Mouse (Mus musculus): ENCODE results near the gene Lactb.

Lactb gene

DNA sequence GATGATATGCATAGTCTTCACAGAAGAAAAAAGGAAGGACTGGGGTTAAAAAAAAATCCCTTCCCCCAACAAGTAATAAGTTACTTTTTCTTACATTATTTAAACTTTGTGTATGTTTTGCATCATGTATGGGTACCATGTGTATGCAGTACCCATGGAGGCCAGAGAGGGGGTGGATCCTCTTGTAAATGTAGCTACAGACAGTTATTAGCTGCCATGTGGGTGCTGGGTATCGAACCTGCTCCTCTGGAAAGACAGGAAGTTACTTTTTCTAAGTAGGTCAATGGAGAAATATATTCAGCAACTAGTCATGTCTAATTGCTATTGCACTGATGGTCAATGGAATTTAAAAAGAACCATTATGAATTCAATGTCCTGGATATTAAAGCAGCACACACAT lies 3.2 kb upstream of the Lactb start:
- DNase-seq: no peak

DNA sequence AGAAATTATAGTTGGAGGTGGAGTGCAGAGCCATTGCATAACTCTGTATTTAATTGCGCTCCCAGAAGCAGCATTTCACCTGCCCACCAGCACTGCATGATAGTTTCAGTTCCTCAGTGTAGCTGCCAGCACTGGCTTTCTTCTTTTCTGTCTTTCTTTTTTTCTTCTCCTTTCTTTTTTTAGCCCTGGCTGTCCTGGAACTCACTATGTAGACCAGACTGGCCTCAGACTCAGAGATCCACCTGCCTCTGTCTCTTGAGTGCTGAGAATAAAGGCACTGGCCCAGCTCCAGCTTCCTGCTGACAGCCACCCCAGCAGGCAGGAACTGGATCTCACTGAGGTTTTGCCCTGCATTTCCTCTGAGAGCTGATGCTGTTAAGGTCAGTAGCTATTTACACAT lies 2.7 kb upstream of the Lactb start:
- no peak for DNase-seq

DNA sequence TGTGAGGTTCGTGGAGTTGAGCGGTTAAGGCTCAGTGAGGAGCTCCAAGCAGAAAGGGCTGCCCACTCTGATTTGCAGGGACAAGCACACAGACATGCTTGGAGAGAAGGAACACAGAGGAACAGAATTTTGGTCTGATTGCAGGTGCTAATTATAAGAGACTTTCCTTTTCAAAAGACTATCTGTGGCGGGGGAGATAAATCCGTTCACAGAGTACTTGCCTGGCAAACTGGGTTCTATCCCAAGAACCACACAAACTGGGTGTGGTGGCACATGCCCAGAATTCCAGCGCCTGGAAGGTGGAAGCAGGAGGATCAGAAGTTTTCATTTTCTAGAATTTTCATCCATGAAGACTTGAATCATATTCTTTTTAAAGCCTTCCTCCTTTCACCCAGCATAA lies 1.8 kb upstream of the Lactb start:
- no peak for DNase-seq

DNA sequence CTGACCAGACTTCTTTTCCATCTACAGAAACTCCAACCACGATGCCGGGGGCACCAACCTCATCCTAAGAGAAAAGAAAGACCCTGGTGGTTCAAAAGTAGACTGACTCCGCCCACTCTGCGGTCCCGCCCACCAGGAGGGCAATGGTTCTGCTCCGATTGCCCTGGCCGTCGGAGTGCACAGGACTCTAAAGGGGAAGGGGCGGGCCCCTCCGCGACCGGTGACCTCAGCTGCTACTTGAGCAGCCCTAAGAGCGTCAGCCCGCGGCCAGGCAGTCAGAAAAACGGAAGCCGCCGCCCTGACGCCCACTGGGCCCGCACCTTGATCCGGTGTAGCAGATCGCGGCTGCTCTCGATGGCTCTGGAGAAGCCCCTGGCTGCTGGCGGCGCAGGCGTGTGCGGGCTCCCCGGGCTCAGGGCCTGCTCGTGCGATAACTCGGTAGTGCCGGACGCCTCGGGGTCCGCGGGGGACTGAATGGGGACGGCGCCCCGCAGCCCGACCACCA lies 511 bp downstream of the Lactb start:
- peak; percentile 86 for DNase-seq

DNA sequence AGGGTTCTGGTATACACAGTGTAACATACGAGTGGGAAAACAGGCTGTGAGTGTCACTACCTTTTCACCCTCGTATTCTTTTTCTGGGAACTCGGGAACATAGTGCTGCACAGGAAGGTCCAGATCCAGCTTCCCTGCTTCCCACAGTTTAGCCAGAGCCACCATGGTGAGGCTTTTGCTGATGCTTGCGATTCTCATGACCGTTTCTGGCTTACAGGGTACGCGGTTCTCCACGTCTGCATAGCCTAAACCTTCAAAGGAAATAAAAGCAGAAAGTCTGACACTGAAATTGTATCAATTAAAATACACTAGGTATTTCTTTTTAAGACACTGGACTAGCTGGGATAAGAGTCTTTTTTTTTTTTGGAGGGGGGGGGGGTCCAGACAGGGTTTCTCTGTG lies 4.2 kb downstream of the Lactb start:
- no peak for DNase-seq

DNA sequence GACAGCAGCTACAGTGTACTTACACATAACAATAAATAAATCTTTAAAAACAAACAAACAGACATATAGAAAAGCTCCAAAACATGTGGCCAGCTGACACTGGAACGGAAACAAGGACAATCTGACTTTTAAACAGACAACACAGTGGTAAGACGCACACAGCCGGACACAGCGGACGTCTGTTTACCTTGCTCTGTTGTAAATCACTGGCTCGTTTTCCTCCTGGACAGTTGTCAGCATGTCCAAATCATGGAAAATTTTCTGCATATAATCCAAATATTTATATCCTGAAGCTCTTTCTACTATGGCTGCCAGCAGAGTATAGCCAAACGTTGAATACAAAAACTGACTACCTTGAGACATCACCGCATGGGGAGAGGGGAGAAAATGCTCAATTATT lies 7.8 kb downstream of the Lactb start:
- DNase-seq: no peak

DNA sequence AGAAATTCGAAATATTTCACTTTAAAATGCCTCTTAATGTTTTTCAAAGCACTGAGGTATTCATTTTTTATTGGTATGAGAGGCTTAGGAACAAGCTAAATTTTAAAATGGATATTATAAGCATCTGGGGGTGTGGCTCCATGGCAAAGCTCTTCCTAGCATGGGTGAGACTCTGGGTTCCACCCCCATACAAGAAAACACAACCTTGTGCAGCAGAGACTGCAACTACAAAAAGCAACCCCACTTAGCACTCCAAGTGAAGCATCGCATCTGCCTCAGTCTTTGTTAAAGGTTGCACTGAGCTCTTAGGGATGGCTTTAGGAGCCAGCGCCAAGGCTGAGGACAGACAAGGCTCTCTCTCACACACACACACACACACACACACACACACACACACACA lies 13.8 kb downstream of the Lactb start:
- no peak for DNase-seq

DNA sequence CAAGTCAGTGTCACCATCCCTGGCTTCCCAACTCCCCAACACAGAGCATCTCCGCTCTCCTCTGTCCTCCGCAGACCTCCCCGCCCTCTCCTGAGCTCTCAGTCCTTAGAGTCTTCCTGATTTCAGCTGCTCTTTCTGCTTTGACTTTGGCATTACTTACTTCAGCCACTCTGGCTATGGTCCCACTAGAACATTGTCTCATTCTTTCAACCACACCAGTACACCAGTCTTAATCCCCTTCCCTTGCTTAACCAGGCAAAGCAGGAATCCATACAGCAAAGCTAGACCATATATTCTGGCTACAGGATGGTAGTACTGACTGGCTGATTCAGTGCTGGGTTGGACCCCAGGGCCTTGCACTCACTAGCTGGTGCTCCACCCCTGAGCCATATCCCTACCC lies 17.8 kb downstream of the Lactb start:
- no peak for DNase-seq

DNA sequence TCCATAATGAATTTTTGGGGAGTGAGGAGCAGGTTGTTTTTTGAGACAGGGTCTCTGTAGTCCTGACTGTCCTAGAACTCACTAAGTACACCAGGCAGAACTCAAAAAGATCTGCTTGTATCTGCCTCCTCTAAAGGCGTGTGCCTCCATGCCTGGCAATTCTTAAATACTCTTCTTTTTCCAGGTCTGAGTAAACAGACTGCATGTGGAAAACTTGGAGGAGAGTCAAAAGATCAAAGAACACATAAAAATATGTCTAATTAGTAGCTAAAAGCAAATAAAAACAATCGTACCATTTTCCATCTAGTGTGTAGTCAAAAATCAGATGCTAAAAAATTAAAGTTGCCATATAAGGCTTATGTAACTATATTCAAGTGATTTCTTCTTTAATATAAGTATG lies 22.4 kb downstream of the Lactb start:
- DNase-seq: no peak

DNA sequence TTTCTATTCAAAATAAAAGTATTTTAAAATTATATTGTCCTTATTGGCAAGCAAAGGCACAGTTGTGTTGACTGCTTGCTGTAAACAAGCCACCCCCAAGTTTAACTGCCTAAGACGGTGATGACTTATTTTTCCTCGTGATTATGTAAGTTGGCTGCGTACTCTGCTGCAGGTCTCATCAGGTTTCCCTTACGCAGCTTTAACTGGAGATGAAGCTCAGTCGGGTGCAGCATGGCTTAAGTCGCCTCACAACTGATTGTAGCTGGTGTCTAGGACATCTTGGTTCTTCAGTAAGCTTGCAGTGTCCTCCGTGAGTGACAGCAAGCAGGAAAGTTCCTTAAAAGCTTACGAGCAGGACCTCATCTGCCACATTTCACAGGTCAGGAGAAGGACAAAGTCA lies 23.0 kb downstream of the Lactb start:
- no peak for DNase-seq

DNA sequence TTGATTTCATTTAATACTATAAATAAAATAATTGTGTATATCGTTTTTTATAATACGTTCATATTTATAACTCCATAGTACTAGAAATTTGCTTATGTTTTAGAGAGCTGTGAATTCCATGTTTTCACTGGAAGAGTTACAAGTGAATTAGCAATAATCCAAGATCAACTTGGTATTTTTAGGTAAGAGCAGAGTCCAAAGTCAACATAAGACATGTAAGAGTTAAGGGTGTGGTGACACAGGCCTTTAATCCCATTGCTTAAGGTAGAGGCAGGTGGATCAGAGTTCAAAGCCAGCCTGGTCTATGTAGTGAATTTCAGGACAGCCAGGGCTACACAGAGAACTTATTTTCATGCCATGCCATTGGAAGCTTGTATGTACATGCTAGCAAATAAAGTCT lies 26.7 kb downstream of the Lactb start:
- no peak for DNase-seq

DNA sequence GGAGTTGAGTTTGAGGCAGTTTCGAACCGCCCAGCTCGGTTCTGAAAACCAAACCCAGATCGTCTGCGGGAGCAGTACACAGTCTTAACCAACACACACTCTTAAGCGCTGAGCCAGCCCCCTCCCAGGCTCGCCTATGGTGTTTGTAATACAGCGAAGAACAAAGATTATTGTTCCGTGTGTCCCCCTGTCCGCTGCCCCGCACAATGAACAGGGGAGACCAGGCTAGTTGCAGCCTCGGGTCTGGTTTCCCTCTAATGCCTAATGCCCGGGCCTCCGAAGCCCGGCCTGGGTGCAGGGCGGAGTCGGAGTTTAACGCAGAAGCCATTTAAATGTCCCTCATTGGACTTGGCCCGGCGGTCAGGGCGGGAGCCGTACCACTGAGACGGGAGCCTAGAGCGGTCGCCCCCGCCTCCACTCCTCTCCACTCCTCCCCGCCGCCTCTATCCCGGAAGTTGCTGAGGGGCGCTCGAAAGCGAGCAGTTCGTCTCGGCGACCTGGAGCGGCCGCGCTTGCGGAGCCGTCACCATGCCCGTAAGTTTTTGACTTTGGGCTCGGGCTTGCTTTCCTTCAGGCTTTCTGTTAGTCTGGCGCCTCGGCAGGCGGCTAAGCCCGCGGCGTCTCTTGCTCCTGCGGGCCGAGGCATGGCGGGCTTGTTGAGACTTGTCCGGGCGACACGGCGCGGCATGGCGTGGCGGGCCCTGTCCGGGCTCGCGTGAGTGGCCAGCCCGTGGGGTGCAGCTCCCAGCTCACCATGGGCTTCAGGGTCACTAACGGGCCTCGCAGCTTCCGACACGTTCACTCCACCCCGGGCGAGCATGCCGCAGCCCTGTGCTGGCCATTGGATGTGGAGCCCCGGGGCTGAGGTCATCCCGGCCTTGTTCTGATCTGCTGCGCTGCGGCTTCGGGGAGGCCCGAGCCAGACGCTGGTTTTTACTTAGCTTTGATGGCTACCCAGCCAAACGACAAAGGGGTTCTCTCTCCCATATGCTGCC lies 29.3 kb downstream of the Lactb start, which contains the start of gene Rps27l:
TSS of gene Rps27l (plus strand) at position 440 of the 995 bp plus-strand sequence.
- DNase-seq: peak; percentile 96

DNA sequence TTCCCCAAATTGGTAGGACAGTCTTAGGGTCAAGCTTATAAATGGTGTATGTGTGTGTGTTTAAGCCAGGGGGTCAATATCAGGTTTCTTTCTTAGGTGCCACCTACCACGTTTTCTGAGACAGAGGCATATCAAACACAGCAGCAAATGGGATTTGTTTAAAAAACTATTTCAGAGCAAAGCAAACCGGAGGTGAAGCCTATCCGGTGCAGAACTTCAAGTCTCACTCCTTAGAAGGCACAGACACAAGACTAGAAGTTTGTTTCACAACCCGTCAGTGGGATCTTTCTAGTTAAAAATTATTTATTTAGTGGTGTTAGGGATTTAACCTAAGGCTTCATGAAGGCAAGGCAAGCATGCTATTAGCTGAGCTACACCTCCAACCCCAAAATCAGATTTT lies 30.1 kb downstream of the Lactb start:
- DNase-seq: no peak

DNA sequence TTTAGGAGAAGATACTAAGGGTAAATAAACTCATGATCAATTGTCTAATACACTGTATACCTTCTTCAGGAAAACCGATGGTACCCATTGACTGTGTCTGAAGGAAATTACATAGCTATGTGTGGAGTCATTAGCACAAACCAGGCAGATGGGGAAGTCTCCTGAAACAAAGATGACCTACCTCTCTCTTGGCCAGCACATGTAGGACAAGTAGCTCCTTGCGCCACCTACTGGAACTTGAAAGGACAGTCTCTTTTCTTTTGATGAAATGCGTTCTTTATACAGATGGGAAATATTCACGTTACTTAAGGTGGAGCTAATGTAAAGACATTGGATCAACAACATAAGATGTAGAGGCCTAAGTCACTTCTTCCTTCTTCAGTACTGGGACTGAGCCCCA lies 36.4 kb downstream of the Lactb start:
- DNase-seq: peak; percentile 56

DNA sequence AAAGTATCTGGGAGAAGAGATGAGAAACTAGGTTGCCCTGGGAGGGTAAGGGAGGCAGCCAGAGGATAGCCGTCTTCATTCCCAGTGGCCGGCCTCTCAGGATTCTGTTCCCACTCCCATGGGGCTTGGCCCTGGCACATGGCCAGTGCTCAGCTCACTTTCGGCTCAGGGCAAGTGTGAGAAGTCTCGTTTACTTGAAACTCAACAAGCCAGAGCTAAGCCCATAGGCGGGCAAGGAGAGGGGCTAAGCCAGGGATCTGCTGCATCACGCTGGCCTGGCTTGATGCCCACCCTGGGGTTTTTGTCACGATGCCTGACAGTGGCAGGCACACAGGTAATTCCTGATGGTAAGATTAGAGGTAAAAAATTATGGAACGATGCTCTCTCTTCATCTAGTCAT lies 37.8 kb downstream of the Lactb start:
- no peak for DNase-seq

DNA sequence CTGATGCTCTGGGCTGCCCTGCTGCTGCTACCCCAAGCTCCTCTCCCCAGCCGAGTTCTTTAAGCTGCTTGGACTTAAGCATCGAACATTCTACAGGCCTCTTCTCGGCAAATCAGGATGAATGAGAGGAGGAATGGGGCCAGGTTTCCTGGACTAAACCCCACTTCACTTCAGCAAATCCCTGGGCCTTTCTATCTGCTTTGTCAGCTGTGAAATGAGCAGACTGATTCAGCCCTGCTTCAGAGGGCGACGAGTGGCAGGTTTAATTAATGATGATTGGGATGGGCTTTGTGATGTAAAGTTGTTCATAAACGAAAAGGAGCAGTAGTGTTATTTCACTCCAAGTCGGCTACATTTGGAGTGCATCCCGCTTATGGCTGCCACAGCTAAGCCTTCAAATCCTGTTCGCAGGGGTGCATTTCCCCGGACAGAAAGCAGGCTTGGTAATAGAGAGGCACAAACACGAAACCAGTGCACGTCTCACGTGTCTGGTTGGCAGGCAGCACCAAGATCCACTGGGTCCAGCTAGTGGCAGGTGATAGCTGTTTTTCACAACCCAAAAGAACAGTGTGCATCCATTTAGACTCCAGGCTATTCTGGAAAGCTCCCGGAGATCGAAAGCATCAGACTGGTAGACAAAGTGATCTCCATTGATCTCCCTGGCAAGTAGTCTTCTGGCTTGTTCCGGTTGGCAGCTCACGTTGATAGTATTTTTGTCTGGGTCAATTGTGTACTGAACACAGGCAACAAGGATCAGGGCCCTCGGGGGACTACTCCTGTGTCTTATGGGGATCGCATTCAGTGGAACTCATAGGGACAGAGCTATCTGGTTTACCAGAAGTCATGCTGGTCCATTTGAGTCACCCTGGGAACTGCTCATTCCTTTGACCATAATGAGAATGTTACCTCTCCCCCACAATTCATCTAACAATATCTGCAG lies 41.1 kb downstream of the Lactb start:
- no peak for DNase-seq

DNA sequence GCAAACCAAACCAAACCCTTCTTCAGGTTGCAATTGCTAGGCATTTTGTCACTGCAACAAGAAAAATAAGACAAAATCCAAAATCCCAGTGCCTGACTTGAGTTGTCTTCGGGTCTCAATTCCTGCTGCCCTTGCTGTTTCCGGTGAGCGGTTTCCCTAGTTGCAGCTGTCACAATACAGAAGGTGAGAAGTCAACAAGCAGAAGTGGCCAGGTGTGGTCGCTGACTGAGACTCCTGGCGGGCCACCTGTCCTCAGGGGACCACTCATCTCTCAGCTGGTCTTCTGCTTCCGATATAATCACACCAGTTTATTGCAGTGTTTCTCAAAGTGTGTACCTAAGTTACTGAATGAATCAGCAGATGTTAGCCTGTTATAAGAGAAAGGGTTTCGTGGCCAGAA lies 44.9 kb downstream of the Lactb start:
- no peak for DNase-seq

DNA sequence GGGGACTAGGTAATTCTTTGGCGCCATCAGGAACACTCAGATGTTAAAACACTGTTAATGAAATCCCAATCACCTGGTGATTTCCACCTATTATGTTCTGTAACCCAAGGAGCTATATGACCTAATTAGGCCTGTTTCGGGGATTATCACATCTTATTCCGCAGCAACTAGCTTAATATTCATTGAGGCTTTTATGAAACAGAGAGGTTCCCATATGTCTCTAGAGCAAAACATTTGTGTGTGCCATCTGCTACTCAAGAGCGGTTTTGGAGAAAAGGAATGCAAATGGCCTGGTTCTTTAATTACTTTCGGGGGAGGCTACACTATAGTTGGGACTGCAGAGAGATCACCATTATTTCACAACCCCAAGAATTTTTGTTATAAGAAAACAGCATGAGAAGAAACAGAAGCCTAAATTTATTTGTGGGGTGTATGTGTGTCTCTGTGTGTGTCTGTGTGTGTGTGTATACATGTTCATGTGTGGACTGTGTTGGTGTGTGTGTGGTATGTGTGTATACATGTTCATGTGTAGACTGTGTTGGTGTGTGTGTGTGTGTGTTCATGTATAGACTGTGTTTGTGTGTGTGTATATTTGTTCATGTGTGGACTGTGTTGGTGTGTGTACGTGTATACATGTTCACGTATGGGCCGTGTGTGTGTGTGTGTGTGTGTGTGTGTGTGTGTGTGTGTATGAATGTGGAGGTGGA lies 47.4 kb downstream of the Lactb start:
- no peak for DNase-seq

DNA sequence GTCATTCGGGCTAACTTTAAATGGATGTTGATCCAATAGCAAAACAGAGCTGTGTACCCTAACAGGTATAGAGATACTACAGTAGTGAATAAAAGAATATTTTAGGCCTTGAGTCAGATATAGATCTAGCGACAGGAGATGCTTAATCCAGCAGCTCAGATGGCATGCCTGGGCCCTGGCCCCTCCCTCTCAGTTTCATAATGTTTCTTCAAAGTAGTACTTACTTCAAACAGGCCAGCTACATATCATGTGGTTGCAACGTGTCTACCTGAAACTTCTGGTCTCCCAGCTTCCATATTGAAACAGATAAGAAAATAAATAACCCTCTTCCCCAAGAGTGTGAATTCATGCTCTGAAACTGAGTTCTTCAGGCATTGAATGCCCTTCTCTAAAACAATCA lies 49.4 kb downstream of the Lactb start:
- no peak for DNase-seq

DNA sequence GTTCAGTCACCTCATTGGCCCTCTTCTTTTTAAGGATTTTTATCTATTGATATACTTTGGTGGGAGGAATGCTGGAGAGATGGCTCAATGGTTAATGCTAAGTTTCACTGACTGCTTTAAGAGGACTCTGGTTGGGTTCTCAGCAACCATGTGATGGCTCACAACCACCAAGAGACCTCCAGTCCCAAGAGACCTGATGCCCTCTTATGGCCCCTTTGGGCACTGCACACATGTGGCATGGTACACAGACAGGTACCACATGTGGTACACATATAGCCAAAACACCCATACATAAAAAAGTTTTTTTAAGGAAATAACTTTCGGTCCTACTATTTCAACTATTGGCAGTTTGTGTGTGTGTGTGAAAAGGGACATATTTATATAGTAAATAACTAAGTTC lies 53.2 kb downstream of the Lactb start:
- DNase-seq: no peak

DNA sequence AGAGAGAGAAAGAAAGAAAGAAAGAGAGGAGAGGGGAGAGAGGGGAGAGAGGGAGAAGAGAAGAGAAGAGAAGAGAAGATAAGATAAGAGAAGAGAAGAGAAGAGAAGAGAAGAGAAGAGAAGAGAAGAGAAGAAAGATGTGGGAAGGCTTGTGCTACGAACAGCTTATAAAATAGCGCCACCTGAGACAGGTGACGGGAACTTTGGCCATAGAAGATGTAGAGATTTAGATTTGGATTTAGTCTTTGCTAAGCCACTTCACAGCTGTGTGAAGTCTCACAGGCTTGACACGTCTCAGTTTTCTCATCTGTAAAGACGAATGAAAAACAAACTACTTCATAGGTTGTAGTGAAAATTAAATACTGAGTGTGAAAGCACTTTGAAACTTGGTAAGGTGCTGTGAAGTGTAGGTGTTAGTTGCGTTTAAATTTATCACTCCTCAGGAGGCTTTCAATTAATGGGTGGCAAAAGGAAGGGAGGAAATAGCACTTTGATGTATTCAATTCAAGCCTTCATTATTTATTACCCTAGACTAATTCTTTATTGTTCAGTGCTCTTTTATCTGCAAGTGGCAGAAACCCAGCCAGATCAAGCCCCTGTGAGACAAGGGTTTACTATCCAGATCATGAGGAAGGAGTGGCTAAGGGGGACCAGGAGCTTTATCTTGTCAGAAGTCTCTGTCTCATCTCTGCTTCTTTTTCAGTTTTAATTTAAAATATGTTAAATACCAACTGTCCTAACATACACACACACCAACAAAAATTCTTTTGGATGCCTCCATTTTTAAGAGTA lies 54.6 kb downstream of the Lactb start:
- no peak for DNase-seq

DNA sequence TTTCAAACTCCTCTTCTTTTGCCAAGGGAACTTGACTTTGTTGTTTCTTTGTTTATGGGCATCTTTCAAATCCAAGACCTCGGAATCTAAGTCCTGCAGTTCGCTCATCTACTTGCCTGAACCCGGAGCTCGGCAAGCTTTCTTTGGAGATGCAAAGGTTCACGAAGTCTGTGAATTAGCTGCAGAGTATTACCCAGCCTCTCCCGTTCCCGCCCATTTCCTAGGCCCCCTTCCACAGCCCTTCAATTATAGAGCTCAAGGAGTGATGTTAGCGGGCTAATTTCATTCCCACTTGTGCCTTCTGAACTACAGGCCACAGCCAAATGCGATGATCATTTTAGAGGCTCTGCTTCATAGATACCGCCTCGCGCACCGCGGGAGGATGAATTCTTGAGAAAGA lies 55.3 kb downstream of the Lactb start:
- no peak for DNase-seq
